Mouse (Mus musculus): Measurements from ENCODE around the gene Pde4d.

Pde4d gene

DNA sequence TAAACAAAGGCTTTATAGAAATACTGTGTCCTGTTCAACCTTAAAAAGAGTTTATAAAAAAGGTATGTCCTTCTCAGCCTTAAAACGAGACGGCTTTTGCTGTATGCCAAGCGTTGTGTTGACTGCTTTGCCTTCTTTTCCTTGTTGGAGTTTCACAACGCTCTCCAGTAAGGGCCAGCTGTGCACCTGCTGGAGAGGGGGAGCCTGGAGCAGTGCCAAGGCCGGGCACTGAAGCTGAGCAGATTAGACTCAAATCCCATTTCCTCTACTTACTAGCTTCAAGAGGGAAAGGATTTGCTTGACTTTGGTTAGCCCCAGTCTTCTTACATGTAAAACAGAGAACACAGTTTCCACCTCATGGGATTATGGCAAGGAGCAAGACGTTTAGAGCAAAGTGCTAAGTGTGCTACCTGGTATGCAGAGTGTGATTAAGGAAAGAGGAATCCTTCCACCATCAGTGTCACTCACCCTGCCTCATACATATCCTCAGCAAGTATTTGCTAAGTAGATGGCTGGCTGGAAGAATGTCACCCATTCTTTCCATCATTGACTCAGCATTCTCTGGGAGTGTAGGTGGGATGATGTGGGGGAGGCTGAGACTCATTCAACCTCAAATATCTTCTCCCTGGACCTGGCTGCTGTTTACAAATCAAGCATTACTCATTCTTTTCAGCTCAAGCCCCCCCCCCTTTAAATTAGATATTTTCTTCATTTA lies 149.6 kb downstream of the Pde4d start:
- DNase-seq (ENCODE audit: low read depth): no peak

DNA sequence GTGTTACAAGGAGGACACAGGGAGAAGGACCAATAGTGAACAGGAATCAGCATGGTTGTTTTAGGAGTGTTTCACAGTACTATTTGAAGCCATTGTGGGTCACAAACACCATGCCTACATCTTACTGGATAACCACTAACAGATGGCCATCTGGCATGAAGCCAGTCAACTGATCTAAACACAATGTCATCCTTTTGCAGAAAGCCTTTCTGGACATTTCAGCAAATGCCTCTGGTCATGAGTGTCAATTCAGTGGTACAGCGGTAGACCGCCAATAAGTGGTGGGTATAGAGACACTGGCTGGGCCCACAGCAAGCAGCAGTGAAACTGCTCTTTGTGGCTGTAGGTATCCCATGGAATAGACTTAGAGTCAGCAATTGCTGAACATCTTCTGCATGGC lies 151.3 kb downstream of the Pde4d start:
- no peak for DNase-seq (ENCODE audit: low read depth)

GRCm38 (mm10) chr13:108603502-108603901 lies 153.8 kb downstream of the Pde4d start:
- DNase-seq (ENCODE audit: low read depth): no peak

DNA sequence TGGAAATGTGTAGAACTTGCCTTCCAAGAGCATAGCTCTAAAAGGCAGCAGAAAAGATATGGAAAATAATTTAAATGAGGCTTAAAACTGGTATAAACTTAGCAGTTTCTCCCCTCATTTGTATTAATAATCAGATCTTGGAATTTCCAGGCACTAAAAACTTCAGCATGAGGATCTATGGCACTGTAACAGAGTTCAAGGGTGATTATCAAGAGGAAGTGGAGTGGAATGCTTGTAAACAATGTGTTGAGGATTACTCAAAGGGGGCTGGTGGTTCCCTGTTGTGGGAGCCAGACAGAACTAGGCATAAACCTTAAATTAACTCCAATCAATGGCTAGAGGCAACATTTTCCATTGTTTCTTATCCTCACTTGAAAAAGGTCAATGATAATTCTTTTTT lies 154.5 kb downstream of the Pde4d start:
- DNase-seq (ENCODE audit: low read depth): no peak

DNA sequence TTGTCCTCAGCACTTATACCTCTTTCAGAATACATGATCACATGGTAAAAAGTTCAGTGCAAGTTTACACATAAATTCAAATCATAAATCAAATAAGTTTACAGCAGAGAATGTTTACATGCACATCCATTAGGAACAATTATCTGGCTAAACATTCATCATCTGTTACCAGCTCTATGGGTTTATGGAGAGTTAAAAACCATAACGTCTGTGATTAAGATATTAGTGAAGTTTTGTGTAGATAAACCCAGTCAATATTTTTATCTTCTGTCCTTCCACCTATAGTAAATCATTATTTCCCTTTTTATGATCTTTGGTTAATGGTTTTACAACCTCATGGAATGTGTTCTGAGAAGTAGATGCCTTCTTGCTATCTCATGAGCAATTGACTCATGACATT lies 168.5 kb downstream of the Pde4d start:
- DNase-seq (ENCODE audit: low read depth): no peak

- no peak for DNase-seq (ENCODE audit: low read depth)
Observed at GRCm38 (mm10) chr13:108622681-108623080, 172.9 kb downstream of the Pde4d start.

GRCm38 (mm10) chr13:108623929-108624328 lies 174.2 kb downstream of the Pde4d start:
- DNase-seq (ENCODE audit: low read depth): no peak

- no peak for DNase-seq (ENCODE audit: low read depth)
Observed at GRCm38 (mm10) chr13:108626166-108626565, 176.4 kb downstream of the Pde4d start.

DNA sequence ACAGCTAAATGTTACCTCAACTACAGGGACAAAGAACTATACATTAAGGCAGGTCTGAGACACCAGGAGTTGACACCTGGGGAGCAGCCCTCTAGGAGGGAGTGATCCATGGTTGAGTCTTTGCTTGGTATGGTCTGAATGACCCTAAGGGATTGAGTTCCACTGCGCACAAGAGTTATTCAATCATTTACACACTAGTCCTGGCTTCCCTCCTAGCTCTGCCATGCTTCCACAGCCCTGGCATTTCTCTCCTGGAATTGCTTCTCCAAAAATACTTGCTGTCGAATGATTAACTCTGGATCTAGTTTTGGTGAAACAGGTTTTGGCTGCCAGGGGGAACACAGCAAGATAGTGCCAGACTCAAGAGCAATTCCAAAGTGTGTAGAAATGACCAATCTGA lies 178.8 kb downstream of the Pde4d start:
- DNase-seq (ENCODE audit: low read depth): no peak

GRCm38 (mm10) chr13:108630576-108630975 lies 180.8 kb downstream of the Pde4d start:
- no peak for DNase-seq (ENCODE audit: low read depth)

DNA sequence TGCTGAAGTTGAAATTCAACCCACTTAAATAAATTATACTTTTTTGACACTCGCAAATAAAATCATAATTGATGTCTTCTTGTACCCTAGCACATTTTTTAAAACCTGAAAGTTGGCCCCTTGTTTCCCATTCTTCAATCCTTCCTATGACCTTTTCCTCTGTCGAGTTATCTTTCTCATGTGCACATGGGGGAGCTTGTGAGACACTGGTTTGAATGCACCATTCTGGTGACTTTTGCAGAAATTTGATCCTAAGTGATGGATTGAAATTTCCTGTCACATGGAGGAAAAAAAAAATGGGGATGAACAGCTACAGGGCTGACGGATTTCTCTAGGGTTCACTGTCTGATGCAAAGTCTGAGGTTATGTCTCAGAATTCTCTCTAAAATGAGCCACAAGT lies 181.5 kb downstream of the Pde4d start:
- no peak for DNase-seq (ENCODE audit: low read depth)

- no peak for DNase-seq (ENCODE audit: low read depth)
Observed at GRCm38 (mm10) chr13:108636526-108636925, 186.8 kb downstream of the Pde4d start.

- no peak for DNase-seq (ENCODE audit: low read depth)
Observed at GRCm38 (mm10) chr13:108642259-108642658, 192.5 kb downstream of the Pde4d start.

DNA sequence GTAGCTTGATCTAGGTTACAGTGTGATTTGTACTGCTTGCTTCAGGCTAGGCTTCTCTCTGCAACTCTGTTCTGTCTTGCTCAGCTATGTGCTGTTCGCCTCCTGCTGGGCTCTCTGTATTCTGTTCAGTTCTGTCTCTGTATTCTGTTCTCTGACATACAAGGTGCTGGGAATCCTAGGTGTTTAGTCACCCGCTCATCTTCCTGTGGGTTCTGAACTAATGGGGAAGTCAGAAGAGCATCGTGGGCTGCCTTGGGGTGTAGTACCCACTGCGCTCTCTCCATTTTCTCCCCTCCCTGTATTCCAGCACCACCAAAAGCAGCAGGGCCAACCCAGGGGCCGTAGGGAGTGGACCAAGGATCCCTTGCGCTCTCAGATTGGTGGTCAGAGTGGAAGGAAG lies 197.1 kb downstream of the Pde4d start:
- DNase-seq (ENCODE audit: low read depth): no peak

GRCm38 (mm10) chr13:108647239-108647638 lies 197.5 kb downstream of the Pde4d start:
- DNase-seq (ENCODE audit: low read depth): no peak

- no peak for DNase-seq (ENCODE audit: low read depth)
Observed at GRCm38 (mm10) chr13:108654026-108654723, 204.4 kb downstream of the Pde4d start.

DNA sequence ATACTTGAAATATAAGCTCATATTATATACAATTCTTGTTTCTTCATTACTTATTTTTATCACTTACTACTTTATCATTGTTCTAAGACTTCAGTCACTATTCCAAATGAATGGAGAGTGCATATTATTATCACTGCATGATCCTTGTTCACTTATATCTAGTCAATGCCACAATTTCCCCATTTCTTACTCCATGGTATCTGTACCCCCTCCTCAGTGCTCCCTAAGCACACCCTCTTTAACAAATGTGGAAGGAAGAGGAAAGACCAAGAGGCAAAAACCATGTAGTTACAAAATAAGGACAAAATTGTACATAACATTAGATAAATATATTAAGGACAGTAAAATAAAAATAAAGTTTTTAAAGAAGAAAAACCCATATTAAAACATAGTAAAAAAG lies 216.8 kb downstream of the Pde4d start:
- no peak for DNase-seq (ENCODE audit: low read depth)

- DNase-seq (ENCODE audit: low read depth): no peak
Observed at GRCm38 (mm10) chr13:108667077-108667476, 217.3 kb downstream of the Pde4d start.

GRCm38 (mm10) chr13:108677056-108677455 lies 227.3 kb downstream of the Pde4d start:
- no peak for DNase-seq (ENCODE audit: low read depth)

DNA sequence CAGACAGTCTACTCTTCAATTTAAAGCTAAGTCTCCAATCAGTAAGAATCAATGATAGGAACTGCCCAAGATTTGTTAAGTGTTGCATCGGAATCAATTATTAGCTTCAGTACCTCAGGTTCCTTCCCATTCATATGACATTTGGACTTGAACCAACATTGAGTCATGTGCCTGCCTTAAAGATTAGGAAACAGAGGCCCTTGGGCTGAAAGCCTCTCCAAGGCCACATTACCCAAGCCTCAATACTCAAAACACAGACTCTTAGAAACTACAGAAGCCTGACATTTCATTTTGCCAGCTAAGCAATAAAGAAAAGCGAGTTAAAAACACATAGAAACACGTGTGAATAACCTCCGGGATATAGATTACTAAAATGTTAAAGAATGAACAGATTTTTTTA lies 233.3 kb downstream of the Pde4d start:
- DNase-seq (ENCODE audit: low read depth): no peak

- no peak for DNase-seq (ENCODE audit: low read depth)
Observed at GRCm38 (mm10) chr13:108685817-108686216, 236.1 kb downstream of the Pde4d start.

DNA sequence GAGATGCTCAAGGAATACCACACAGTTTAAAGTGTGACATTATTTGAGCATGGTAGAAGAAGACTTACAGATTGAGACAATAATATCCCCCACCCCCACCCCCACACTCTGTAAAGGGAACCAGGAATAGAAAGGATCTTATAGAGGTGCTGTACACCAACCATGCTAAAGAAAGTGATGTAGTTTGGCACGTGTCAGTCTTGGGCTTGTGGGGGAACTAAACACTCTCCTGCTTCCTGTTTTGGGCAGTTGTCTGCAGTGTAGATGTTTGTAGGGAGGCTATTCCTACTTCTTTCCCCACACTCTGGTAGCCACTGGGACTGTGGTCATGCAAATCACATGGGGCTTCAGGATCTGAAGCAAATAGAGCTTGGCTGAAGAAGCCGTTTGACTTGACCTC lies 236.5 kb downstream of the Pde4d start:
- DNase-seq (ENCODE audit: low read depth): no peak

DNA sequence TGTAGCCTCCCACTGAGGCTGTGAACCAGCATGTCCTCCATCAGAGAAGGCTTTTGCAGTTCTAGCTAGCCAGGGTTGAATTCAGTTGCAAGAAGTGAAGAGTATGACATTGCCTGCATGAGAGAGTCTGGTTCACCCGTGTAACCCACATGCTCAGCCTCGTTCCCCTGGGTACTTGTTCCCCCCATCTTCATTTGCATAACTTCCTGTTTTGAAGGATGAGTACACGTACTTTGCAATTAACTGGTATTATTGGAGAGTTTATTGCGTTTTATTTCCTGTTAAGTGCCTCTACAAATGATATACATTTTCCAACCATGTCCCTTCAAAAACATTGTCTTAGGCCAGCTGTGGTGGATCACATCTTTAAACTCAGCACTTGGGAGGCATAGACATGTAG lies 237.1 kb downstream of the Pde4d start:
- no peak for DNase-seq (ENCODE audit: low read depth)
